ENCODE assay signal across 9 mouse cellular contexts in genomic region chr3:37978481-37978880, GRCm38 (mm10).
DNase-seq lines count a peak whose midpoint lies in the region; ATAC-seq lines count a peak whose summit lies in the region.
"Had no signal": no experiment of that assay in that cellular context is flagged by ENCODE, and none has a peak within 500 bp of the region (broad histone marks: within the 10 kb centered on the region; RNA-seq: fewer than 3 reads in every experiment).

No protein-coding gene starts in this region.

- no peaks in the 10 kb centered on the region for H3K27me3 ChIP-seq in heart, embryonic 11.5 days (ENCODE audit: control insufficient read depth, insufficient read depth, low read length)
- H3K27me3 ChIP-seq in embryonic facial prominence, embryonic 13.5 days: peaks cover 5% of the 10 kb centered on the region; the same call in 1 of the 2 replicates
- H3K27me3 ChIP-seq in forebrain, embryonic 10.5 days (ENCODE audit: poor library complexity, severe bottlenecking): peaks cover 15% of the 10 kb centered on the region; the same call in 1 of the 2 replicates
- H3K27me3 ChIP-seq: limb, embryonic 13.5 days had no signal

- WGBS in heart, embryonic 11.5 days (ENCODE audit: insufficient replicate concordance): 26% methylated on average over 6 of the region's 6 CpGs
- whole genome bisulfite sequencing in embryonic facial prominence, embryonic 13.5 days: 9% methylated on average over 6 of the region's 6 CpGs
- WGBS in forebrain, embryonic 10.5 days: 49% methylated on average over 6 of the region's 6 CpGs

- peak; percentile 99 for DNase-seq in heart, adult 11 months
- peak; percentile 88 for DNase-seq in adrenal gland, adult 2 months
- DNase-seq in heart, postnatal 10 days: peak; percentile 85 to 87
- peak; percentile 55 to 88 for DNase-seq in left cerebral cortex, adult 9 months (ENCODE audit: low spot score in 2 of 2)
- peak; percentile 47 for DNase-seq in naive thymus-derived CD4-positive, alpha-beta T cell, adult 2 months (ENCODE audit: low read depth)
- DNase-seq in forebrain, embryonic 10.5 days (ENCODE audit: extremely low spot score, low spot score): no peak

- no peak for ATAC-seq in heart, embryonic 11.5 days (replicated peaks; ENCODE audit: insufficient number of reproducible peaks, low FRiP score, low TSS enrichment)
- no peak for ATAC-seq in embryonic facial prominence, embryonic 13.5 days (ENCODE audit: insufficient number of reproducible peaks, insufficient read depth, low FRiP score, low TSS enrichment, low read depth)

- H3K4me2 ChIP-seq in heart, embryonic 11.5 days: no peak overlapping the region
- peak overlapping the region; percentile 26 for H3K4me2 ChIP-seq in embryonic facial prominence, embryonic 13.5 days
- H3K4me2 ChIP-seq: limb, embryonic 13.5 days had no signal

- H3K9me3 ChIP-seq in heart, embryonic 11.5 days (replicated peaks; ENCODE audit: control insufficient read depth, low read length): no peaks in the 10 kb centered on the region
- H3K9me3 ChIP-seq in embryonic facial prominence, embryonic 13.5 days: no peaks in the 10 kb centered on the region
- H3K9me3 ChIP-seq in forebrain, embryonic 10.5 days: no peaks in the 10 kb centered on the region
- H3K9me3 ChIP-seq: limb, embryonic 13.5 days had no signal

- H3K4me1 ChIP-seq in heart, embryonic 11.5 days (ENCODE audit: control insufficient read depth, insufficient read depth, low read length): 0 out of 2 replicates have a peak, but pooled peaks cover 5% of the 10 kb centered on the region
- peaks cover 33% of the 10 kb centered on the region for H3K4me1 ChIP-seq in embryonic facial prominence, embryonic 13.5 days
- peaks cover 43% of the 10 kb centered on the region for H3K4me1 ChIP-seq in forebrain, embryonic 10.5 days

- no peak overlapping the region for H3K4me3 ChIP-seq in heart, embryonic 11.5 days (ENCODE audit: low read depth, low read length)
- no peak overlapping the region for H3K4me3 ChIP-seq in embryonic facial prominence, embryonic 13.5 days
- no peak overlapping the region for H3K4me3 ChIP-seq in forebrain, embryonic 10.5 days
- H3K4me3 ChIP-seq: limb, embryonic 13.5 days had no signal

- H3K36me3 ChIP-seq in heart, embryonic 11.5 days (ENCODE audit: control insufficient read depth, insufficient read depth, low read length): no peaks in the 10 kb centered on the region
- no peaks in the 10 kb centered on the region for H3K36me3 ChIP-seq in embryonic facial prominence, embryonic 13.5 days
- H3K36me3 ChIP-seq in forebrain, embryonic 10.5 days (replicated peaks): no peaks in the 10 kb centered on the region
- H3K36me3 ChIP-seq: limb, embryonic 13.5 days had no signal

- intact Hi-C loops in heart, postnatal 10 days (cut with DNase I): loop anchor here (5.0 kb wide), 1 partner anchor 224 kb away; no protein-coding TSS in a partner anchor

- no peak overlapping the region for H3K27ac ChIP-seq in heart, embryonic 11.5 days (ENCODE audit: low read depth, low read length)
- peak overlapping the region; percentile 51; the same call in 1 of the 2 replicates for H3K27ac ChIP-seq in embryonic facial prominence, embryonic 13.5 days
- no peak overlapping the region for H3K27ac ChIP-seq in forebrain, embryonic 10.5 days
- H3K27ac ChIP-seq: limb, embryonic 13.5 days had no signal

- no peak overlapping the region for H3K9ac ChIP-seq in heart, embryonic 11.5 days (ENCODE audit: low read depth, low read length)
- no peak overlapping the region for H3K9ac ChIP-seq in embryonic facial prominence, embryonic 13.5 days
- H3K9ac ChIP-seq: limb, embryonic 13.5 days had no signal
